ENCODE assay signal across 3 mouse cellular contexts in genomic region chr5:123974616-123975111, GRCm38 (mm10).
A peak's percentile ranks its signal among the peaks of the same experiment; 100 is the strongest.
TF ChIP-seq lines count a peak whose summit lies in the region.

No protein-coding gene starts in this region.

TF ChIP-seq in C2C12, 6 proteins besides CTCF, POLR2A, EP300 and RAD21 (continued from another document):
- TF ChIP-seq CEBPB (IDR thresholded peaks at IDR 0.05; ENCODE audit: low read depth): no peak
- no peak for TF ChIP-seq FOSL1 (IDR thresholded peaks at IDR 0.05; ENCODE audit: insufficient read depth, low read length, poor library complexity, severe bottlenecking)
TF ChIP-seq in C2C12: peak in this region for 0.

TF ChIP-seq in CH12.LX, 34 proteins besides CTCF, POLR2A, EP300 and RAD21 (continued from another document):
- TF ChIP-seq JUN (IDR thresholded peaks at IDR 0.05; ENCODE audit: insufficient read depth, low read depth, low read length) (peak; percentile 40; the same call in 1 of the 2 replicates), SMC3 (IDR thresholded peaks at IDR 0.05; ENCODE audit: low read depth, low read length) (no peak), TBP (conservative IDR thresholded peaks at IDR 0.05; ENCODE audit: low read depth, low read length) (peak; percentile 64; the same call in 1 of the 2 replicates), MYC (IDR thresholded peaks at IDR 0.05; ENCODE audit: low read depth, low read length) (peak; percentile 59), CHD1 (IDR thresholded peaks at IDR 0.05; ENCODE audit: low read depth, low read length) (peak; percentile 98), SIN3A (IDR thresholded peaks at IDR 0.05; ENCODE audit: low read length) (peak; percentile 83; the same call in 1 of the 2 replicates), ZNF384 (IDR thresholded peaks at IDR 0.05; ENCODE audit: low read depth, low read length) (peak; percentile 95), IRF4 (IDR thresholded peaks at IDR 0.05; ENCODE audit: low read depth, low read length) (peak; percentile 97), TCF12 (IDR thresholded peaks at IDR 0.05; ENCODE audit: low read depth, low read length) (peak; percentile 93), MAZ (IDR thresholded peaks at IDR 0.05; ENCODE audit: low read depth, low read length) (peak; percentile 77; the same call in 1 of the 2 replicates), ELF1 (IDR thresholded peaks at IDR 0.05; ENCODE audit: low read depth, low read length) (peak; percentile 58; the same call in 1 of the 2 replicates), MXI1 (IDR thresholded peaks at IDR 0.05; ENCODE audit: low read depth, low read length) (peak; percentile 34; the same call in 1 of the 2 replicates), MAX (IDR thresholded peaks at IDR 0.05; ENCODE audit: low read length) (no peak), ZKSCAN1 (IDR thresholded peaks at IDR 0.05; ENCODE audit: borderline replicate concordance, low read depth, low read length) (no peak), BHLHE40 (IDR thresholded peaks at IDR 0.05; ENCODE audit: low read depth, low read length) (peak; percentile 83), MEF2A (IDR thresholded peaks at IDR 0.05; ENCODE audit: borderline replicate concordance, low read depth, low read length) (peak; percentile 91), HCFC1 (IDR thresholded peaks at IDR 0.05; ENCODE audit: low read depth, low read length) (peak; percentile 13; the same call in 1 of the 2 replicates), KAT2A (IDR thresholded peaks at IDR 0.05; ENCODE audit: insufficient replicate concordance, low read length) (no peak), USF1 (IDR thresholded peaks at IDR 0.05; ENCODE audit: low read depth, low read length) (no peak), MAFK (IDR thresholded peaks at IDR 0.05; ENCODE audit: insufficient replicate concordance, low read length) (0 out of 2 replicates have a peak, but pooled peaks have one; percentile 56), POLR2AphosphoS2 (IDR thresholded peaks at IDR 0.05; ENCODE audit: low read depth, low read length) (0 out of 2 replicates have a peak, but pooled peaks have one; percentile 11), JUND (conservative IDR thresholded peaks at IDR 0.05; ENCODE audit: low read depth, low read length) (no peak; the same call in 1 of the 2 replicates), NELFE (IDR thresholded peaks at IDR 0.05; ENCODE audit: low read depth, low read length) (no peak)

TF ChIP-seq in myocyte, 11 proteins besides CTCF, POLR2A, EP300 and RAD21 (continued from another document):
- TF ChIP-seq TCF12 (IDR thresholded peaks at IDR 0.05; ENCODE audit: insufficient read depth, poor library complexity, severe bottlenecking): no peak
- no peak for TF ChIP-seq MYOD1 (IDR thresholded peaks at IDR 0.05; ENCODE audit: control insufficient read depth in 1 of 3, insufficient read length in 2 of 3, low read depth in 2 of 3)
- no peak for TF ChIP-seq TCF3 (IDR thresholded peaks at IDR 0.05; ENCODE audit: insufficient read length, low read depth)
- no peak for TF ChIP-seq MAX (IDR thresholded peaks at IDR 0.05; ENCODE audit: low read depth)
- no peak for TF ChIP-seq MYOG (IDR thresholded peaks at IDR 0.05; ENCODE audit: control insufficient read depth in 1 of 3, insufficient read depth in 1 of 3, insufficient read length in 2 of 3, low read depth in 2 of 3)
- no peak for TF ChIP-seq E2F4 (IDR thresholded peaks at IDR 0.05; ENCODE audit: insufficient read depth)
